Mouse (Mus musculus): Measurements from ENCODE around the gene Fus.
"Not testable (repeated sequence)": the region's sequence is repeated elsewhere in the genome, so short reads cannot be mapped to it uniquely, and the experiment has no call there.

Gene Fus

DNA sequence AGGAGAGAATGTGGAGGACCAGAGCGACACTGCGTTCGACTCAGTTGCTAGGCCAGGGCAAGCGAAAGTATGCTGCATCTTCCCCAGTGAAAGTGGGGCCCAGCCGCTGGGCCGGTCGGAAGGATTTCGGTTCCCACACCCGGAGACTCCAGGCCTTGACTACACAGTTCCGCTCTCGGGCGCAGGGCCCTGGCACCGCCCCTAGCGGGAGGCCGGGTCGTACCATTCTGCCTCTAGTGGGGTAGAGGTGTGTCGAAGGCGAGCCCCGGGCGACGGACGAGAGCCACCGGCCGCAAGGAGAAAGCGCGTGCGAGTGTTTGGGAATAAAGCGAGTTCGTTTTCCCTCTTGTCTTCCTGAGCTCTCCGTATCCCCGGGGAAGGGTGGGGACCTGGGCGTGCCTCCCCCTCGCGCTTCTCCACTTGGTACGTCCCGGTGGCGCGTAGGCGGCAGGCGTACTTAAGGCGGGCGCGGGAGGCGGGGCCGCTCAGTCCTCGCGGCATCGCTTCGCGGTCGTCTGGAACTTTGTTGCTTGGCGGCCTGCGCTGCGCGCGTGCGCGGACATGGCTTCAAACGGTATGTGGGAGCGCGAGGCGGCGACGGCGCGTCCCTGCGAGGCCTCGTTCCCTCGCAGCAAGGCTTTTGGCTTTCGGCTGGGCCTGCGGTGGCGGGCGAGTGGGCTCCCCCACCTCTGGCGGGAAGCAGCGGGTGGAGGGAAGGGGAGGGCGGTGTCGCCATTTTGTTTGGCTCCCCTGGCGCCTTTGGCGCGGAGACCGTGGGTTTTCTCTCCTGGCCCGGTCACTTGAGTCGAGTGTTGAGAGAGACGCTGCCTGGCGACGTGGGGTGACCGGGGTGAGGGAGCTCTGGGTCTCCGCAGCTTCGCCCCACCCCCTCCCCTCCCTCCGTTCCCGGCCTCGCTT, at the start of gene Fus:
Gene Fus (plus strand): TSS at position 454 of the 918 bp plus-strand sequence.
- peak; percentile 97 for DNase-seq (ENCODE audit: low read depth)

DNA sequence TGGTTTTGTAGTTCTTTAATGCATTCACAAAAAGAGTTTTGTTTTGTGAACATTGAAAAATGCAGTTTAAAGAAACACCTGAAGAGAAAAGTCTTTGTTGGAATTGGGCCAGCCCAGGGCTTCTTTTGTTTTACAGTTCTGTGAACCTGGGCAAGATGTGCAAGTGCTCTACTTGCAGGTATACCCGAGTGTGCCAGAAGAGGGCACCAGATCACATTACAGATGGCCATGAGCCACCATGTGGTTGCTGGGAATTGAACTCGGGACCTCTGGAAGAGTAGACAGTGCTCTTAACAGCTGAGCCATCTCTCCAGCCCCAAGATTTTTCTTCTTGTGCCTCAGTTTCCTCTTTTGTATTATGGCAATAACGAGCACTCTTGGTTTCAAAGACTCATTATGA, 49.1 kb upstream of the Fus start:
- DNase-seq (ENCODE audit: low read depth) = peak; percentile 83

- DNase-seq (ENCODE audit: low read depth) = peak; percentile 42
Measured at GRCm38 (mm10) chr7:127919290-127919689, 48.0 kb upstream of the Fus start.

DNA sequence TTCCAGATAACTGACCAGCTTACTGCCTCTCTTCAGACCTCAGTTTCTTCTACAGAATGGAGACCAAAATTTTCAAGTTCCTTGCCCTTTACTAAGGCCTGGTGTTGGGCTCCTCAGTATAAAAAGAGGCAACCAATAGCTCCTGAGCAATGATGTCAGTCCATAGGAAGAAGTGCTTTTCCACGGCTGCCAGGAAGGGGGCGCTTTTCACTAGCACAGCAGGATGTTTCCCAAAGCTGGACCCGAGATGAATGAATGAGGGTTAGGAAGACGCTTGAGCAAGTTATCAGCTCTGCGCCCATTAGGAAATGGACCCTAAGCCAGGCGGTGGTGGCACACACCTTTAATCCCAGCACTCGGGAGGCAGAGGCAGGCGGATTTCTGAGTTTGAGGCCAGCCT, 45.7 kb upstream of the Fus start:
- peak; percentile 38 for DNase-seq (ENCODE audit: low read depth)

GRCm38 (mm10) chr7:127922451-127923275, 44.6 kb upstream of the Fus start:
- DNase-seq (ENCODE audit: low read depth) = peak; percentile 73

DNA sequence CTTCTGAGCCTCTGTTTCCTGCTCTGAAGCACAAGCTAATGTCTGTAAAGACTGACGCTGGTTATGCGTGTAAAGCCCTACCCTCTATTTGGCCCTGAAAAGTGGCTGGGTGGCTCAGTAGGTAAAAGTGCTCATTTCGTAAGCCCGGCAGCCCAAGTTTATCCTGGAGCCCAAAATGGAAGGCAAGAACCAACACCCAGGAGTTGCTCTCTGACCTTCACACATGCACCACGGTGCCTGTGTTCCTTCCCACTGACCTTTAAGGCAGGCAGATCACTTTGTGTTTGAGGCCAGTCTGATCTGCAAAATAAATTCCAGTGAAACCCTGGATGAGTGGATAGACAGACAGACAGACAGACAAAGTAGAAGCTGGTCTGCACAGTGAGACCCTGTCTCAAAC, 43.5 kb upstream of the Fus start:
- no peak for DNase-seq (ENCODE audit: low read depth)

GRCm38 (mm10) chr7:127925252-127925651, 42.0 kb upstream of the Fus start:
- no peak for DNase-seq (ENCODE audit: low read depth)

DNA sequence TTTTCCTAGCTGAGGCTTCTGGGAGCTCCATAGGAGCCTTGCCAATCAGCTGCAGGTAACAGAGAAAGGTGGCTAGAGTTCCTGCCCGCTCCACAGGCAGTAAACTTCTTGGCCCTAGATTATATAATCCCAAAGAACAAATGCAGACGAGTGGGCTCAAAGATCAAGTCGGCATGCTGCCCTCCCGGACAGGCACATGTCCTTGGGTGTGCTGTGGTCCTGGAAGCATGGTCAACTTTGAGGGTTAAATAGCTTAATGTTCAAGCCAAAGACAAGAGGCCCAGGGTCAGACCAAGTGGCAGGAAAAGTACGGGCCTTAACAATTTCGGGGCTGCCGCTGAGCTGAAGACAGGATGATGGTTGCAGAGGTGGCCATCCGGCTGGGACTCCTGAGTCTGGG, 41.2 kb upstream of the Fus start:
- no peak for DNase-seq (ENCODE audit: low read depth)

GRCm38 (mm10) chr7:127926846-127927245, 40.4 kb upstream of the Fus start:
- DNase-seq (ENCODE audit: low read depth) = no peak

GRCm38 (mm10) chr7:127927726-127928125, 39.5 kb upstream of the Fus start:
- DNase-seq (ENCODE audit: low read depth) = no peak

GRCm38 (mm10) chr7:127928596-127928995, 38.7 kb upstream of the Fus start:
- DNase-seq (ENCODE audit: low read depth) = no peak

DNA sequence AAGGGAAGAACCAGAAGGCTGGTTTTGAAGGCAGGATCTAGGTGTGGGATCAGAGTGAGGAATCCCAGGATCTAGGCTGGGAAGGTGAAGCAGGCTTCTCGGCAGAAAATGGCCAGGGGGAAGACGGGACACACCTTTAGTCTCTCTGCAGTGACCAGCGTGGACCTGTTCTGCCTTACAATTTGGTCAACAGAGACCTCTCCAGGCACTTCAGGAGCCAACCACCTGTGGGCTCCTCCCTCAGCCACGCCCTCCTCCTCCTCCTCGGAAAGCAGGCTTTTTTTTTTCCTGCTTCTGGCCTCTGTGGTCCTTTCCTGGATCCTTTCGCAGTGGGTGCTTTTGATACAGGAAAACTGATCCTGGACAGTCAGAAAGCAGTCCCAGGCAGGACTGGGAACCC, 37.3 kb upstream of the Fus start, which contains the start of gene Prss8:
Gene Prss8 (minus strand): TSS at position 182 of the 400 bp plus-strand sequence.
- no peak for DNase-seq (ENCODE audit: low read depth)

GRCm38 (mm10) chr7:127930636-127931035, 36.6 kb upstream of the Fus start:
- no peak for DNase-seq (ENCODE audit: low read depth)

DNA sequence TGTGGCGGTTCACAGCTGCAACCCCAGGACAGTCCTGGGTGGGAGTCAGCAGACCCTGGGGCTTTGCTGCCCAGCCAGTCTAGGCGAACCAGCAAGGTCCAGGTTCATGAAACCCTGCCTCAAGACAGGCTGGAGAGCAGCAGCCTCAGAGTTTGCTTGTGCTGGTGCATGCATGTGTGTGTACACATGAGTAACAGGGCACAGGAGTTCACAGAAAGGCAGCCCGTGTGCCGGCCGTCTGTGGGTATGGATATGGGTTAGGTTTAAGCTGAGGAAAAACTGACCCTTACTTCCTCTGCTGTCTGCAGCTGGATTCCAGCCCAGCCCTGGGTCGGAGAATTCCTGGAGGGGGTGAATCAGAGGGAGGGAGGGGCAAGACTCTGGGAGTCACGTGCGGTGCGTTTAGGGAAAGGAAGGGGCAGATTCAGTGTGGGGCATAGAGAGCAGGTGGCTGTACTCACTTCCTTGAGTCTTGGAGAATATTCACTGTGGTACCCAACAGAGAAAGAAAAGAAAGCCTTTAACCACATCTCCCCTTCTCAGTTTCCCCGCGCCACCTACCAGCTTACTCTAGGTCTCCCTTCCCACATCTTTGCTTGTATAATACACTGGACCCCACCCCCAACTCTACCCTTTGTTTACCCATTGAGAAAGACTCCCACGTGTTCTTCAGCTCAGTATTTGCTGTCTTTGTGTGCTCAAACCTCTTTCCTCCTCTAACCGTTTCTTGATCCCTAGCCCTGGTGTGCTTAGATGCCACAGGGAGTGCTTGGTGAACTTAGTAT, 35.7 kb upstream of the Fus start:
- no peak for DNase-seq (ENCODE audit: low read depth)

- no peak for DNase-seq (ENCODE audit: low read depth)
Measured at GRCm38 (mm10) chr7:127932273-127933031, 34.8 kb upstream of the Fus start.

DNA sequence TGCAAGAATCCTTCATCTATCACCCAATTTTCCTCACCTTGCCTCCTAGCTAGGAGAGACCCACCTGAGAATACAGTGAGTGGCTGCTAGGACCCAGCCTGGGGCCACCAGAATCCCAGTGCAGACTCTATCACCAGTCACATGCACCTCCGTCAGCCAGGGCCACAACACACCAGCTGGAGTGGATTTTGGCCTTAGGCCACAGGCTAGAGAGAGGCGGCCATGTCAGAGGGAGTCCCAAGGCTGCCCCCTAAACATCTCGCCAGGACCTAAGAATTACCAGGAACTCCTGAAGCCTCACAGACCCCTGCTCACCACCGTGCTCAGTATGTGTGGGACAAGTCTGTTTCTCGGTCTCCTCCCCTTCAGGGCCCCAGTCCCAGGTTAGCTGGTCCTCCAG, 33.2 kb upstream of the Fus start:
- no peak for DNase-seq (ENCODE audit: low read depth)

DNA sequence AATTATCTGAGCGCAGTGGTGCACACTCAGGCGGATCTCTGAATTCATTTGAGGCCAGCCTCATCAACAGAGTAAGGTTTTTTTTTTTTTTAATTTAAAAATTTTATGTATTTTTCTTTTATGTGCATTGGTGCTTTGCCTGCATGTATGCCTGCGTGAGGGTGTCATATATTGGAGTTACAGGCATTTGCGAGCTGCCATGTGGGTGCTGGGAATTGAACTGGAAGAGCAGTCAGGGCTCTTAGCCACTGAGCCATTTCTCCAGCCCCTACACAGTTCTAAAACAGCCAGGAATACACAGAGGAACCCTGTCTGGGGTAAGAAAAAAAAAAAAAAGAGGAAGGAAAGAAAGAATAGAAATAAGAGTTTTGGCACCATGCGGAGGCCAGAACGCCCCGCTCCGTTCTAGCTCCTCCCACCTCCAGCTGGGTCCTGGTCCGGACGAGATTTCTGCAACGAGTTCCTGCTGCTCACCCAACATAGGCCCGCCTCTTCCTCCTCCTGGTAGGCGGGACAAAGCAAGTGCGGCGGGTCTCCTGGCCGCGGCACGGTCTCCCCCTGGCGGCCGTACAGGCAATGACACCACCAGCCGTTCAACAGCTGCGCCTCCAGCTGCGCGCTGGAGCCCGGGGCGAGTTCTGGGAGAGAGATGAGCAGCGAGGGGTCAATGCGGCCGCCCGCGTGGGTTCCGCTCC, 32.1 kb upstream of the Fus start:
- DNase-seq (ENCODE audit: low read depth) = peak; percentile 96

DNA sequence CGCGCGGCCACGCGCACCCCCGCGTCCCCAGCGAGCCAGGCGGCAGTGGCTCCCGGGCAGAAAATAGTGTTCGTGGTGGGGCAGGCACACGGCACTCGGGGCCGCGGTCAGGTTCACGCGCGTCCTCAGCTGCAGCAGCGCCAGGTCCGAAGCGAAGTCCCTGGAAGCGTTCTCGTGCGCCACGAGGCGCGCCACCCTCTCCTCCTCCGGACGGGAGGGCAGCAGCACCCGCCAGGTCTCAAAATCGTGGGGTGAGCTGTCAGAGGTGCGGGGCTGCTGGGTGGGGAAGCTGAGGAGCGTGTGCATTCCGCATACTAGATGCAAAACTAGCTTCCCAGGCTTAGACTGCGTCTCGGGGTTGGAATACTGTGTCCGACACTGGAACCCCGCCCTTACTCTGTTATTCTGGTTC, 31.5 kb upstream of the Fus start:
- DNase-seq (ENCODE audit: low read depth) = no peak

GRCm38 (mm10) chr7:127936216-127936884, 30.9 kb upstream of the Fus start:
- DNase-seq (ENCODE audit: low read depth) = no peak

DNA sequence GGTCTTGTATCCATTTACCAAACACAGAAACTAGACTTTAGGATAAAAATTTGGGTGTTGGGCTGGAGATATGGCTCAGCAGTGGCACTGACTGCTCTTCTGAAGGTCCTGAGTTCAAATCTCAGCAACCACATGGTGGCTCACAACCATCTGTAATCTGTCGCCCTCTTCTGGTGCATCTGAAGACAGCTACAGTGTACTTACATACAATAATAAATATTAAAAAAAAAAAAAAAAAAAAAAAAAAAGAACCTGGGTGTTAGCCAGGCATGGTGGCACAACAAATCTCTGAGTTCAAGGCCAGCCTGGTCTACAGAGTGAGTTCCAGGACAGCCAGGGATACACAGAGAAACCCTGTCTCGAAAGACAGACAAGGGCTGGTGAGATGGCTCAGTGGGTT, 25.2 kb upstream of the Fus start:
- not testable (repeated sequence) for DNase-seq (ENCODE audit: low read depth)

Data from naive thymus-derived CD4-positive, alpha-beta T cell, adult 2 months (primary cell).